In the genomic region with DNA sequence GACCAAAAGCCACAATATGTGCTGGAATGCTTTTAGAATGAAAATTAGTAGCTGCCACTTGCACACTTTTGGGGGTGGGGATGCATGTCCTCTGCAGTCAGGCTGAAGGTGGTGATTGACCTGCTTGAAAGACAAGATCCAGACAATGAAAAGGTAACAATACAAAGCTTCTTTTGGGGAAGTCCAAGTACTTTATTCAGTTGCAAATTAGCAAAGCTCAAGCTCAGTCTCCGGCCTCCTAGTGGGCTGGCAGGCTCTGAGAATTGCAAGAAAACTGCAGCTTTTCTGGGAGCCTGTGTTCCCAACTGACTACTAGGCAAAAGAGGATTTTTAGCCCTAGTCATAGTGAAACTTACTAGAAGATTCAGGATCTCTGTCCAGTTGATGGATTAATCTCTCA, we compare ENCODE assay signal across 17 mouse cellular contexts.
"Had no signal": no experiment of that assay in that cellular context is flagged by ENCODE, and none has a peak within 500 bp of the region (broad histone marks: within the 10 kb centered on the region; RNA-seq: fewer than 3 reads in every experiment).

No protein-coding gene starts in this region.

- DNase-seq: left cerebral cortex, postnatal 4 days; liver; liver, embryonic 13.5 days; liver, postnatal 0 days; lung, adult 18-20 months; lung, adult 2 months; lung, embryonic 14.5 days; lung, postnatal 10 days; lung, postnatal 14 days; lung, postnatal 36 days; lung, postnatal 4 days; midbrain, embryonic 14.5 days had no signal

- ATAC-seq: liver, embryonic 12.5 days; liver, postnatal 0 days; lung, postnatal 0 days; midbrain, embryonic 13.5 days; midbrain, embryonic 15.5 days; midbrain, embryonic 16.5 days had no signal
